Mouse (Mus musculus): ENCODE data around the gene 6030452D12Rik. TPM values are rescaled to one million over a fixed set of nuclear protein-coding genes. Genes with fewer than 3 reads are reported as not detected.

The 6030452D12Rik gene
- polyA plus RNA-seq, 1 experiment from 2014 or later: not detected

- 93% methylated on average over 5 of the region's 5 CpGs for WGBS
- H3K36me3 ChIP-seq (replicated peaks; ENCODE audit: control insufficient read depth, insufficient read depth, low read depth, low read length): no peaks in the 10 kb centered on the region
- no peaks in the 10 kb centered on the region for H3K9me3 ChIP-seq (replicated peaks; ENCODE audit: control insufficient read depth, low read length)
- H3K9ac ChIP-seq (replicated peaks; ENCODE audit: low read length): no peak overlapping the region
- peaks cover 4% of the 10 kb centered on the region; the same call in 1 of the 2 replicates for H3K4me1 ChIP-seq (ENCODE audit: control insufficient read depth, insufficient read depth, low read length)
- no peak overlapping the region for H3K4me2 ChIP-seq (ENCODE audit: low read depth, low read length)
- DNase-seq (ENCODE audit: low spot score) (no peak), ATAC-seq (replicated peaks; ENCODE audit: insufficient number of reproducible peaks, low FRiP score, low TSS enrichment, low read depth) (no peak)
- H3K27me3 ChIP-seq (ENCODE audit: control insufficient read depth, insufficient read depth, low read length): no peaks in the 10 kb centered on the region
- H3K27ac ChIP-seq (replicated peaks; ENCODE audit: low read depth, low read length): no peak overlapping the region
- no peak overlapping the region for H3K4me3 ChIP-seq (ENCODE audit: low read depth, low read length)
Measured at GRCm38 (mm10) chr8:106474001-106474400, 26.3 kb upstream of the 6030452D12Rik start.

GRCm38 (mm10) chr8:106504241-106504640, 3.9 kb downstream of the 6030452D12Rik start:
- H3K4me1 ChIP-seq (ENCODE audit: control insufficient read depth, insufficient read depth, low read length): 0 out of 2 replicates have a peak, but pooled peaks cover 2% of the 10 kb centered on the region
- H3K36me3 ChIP-seq (replicated peaks; ENCODE audit: control insufficient read depth, insufficient read depth, low read depth, low read length): no peaks in the 10 kb centered on the region
- peaks cover 9% of the 10 kb centered on the region for H3K27me3 ChIP-seq (ENCODE audit: control insufficient read depth, insufficient read depth, low read length)
- H3K4me2 ChIP-seq (ENCODE audit: low read depth, low read length): no peak overlapping the region
- H3K27ac ChIP-seq (replicated peaks; ENCODE audit: low read depth, low read length): no peak overlapping the region
- no peaks in the 10 kb centered on the region for H3K9me3 ChIP-seq (replicated peaks; ENCODE audit: control insufficient read depth, low read length)
- ATAC-seq (replicated peaks; ENCODE audit: insufficient number of reproducible peaks, low FRiP score, low TSS enrichment, low read depth): no peak
- WGBS: 94% methylated on average over 7 of the region's 7 CpGs
- H3K9ac ChIP-seq (replicated peaks; ENCODE audit: low read length): no peak overlapping the region
- no peak overlapping the region for H3K4me3 ChIP-seq (ENCODE audit: low read depth, low read length)
- no peak for DNase-seq (ENCODE audit: low spot score)

- H3K27me3 ChIP-seq (ENCODE audit: control insufficient read depth, insufficient read depth, low read length): peaks cover 9% of the 10 kb centered on the region
- H3K4me3 ChIP-seq (ENCODE audit: low read depth, low read length): no peak overlapping the region
- peaks cover 5% of the 10 kb centered on the region for H3K4me1 ChIP-seq (ENCODE audit: control insufficient read depth, insufficient read depth, low read length)
- no peak overlapping the region for H3K27ac ChIP-seq (replicated peaks; ENCODE audit: low read depth, low read length)
- H3K36me3 ChIP-seq (replicated peaks; ENCODE audit: control insufficient read depth, insufficient read depth, low read depth, low read length): no peaks in the 10 kb centered on the region
- 65% methylated on average over 10 of the region's 10 CpGs for WGBS
- H3K9ac ChIP-seq (replicated peaks; ENCODE audit: low read length): no peak overlapping the region
- DNase-seq (ENCODE audit: low spot score) (no peak), ATAC-seq (replicated peaks; ENCODE audit: insufficient number of reproducible peaks, low FRiP score, low TSS enrichment, low read depth) (no peak)
- no peak overlapping the region for H3K4me2 ChIP-seq (ENCODE audit: low read depth, low read length)
- no peaks in the 10 kb centered on the region for H3K9me3 ChIP-seq (replicated peaks; ENCODE audit: control insufficient read depth, low read length)
Measured at GRCm38 (mm10) chr8:106505328-106505965, 5.1 kb downstream of the 6030452D12Rik start.

GRCm38 (mm10) chr8:106506106-106506505, 5.8 kb downstream of the 6030452D12Rik start:
- no peak for ATAC-seq (replicated peaks; ENCODE audit: insufficient number of reproducible peaks, low FRiP score, low TSS enrichment, low read depth)
- DNase-seq (ENCODE audit: low spot score): no peak
- H3K27me3 ChIP-seq (ENCODE audit: control insufficient read depth, insufficient read depth, low read length): peaks cover 14% of the 10 kb centered on the region

GRCm38 (mm10) chr8:106507761-106508331, 7.5 kb downstream of the 6030452D12Rik start:
- 0 out of 2 replicates have a peak overlapping the region, but pooled peaks have one; percentile 24 for H3K27ac ChIP-seq (replicated peaks; ENCODE audit: low read depth, low read length)
- peaks cover 12% of the 10 kb centered on the region for H3K4me1 ChIP-seq (ENCODE audit: control insufficient read depth, insufficient read depth, low read length)
- WGBS: under 1% methylated on average over 30 of the region's 30 CpGs
- H3K9ac ChIP-seq (replicated peaks; ENCODE audit: low read length): peak overlapping the region; percentile 38
- H3K9me3 ChIP-seq (replicated peaks; ENCODE audit: control insufficient read depth, low read length): no peaks in the 10 kb centered on the region
- peak; percentile 79 for DNase-seq (ENCODE audit: low spot score)
- no peaks in the 10 kb centered on the region for H3K36me3 ChIP-seq (replicated peaks; ENCODE audit: control insufficient read depth, insufficient read depth, low read depth, low read length)
- ATAC-seq (replicated peaks; ENCODE audit: insufficient number of reproducible peaks, low FRiP score, low TSS enrichment, low read depth): peak; percentile 29
- H3K4me3 ChIP-seq (ENCODE audit: low read depth, low read length): peak overlapping the region; percentile 12
- H3K4me2 ChIP-seq (ENCODE audit: low read depth, low read length): peak overlapping the region; percentile 74
- H3K27me3 ChIP-seq (ENCODE audit: control insufficient read depth, insufficient read depth, low read length): peaks cover 14% of the 10 kb centered on the region

More at GRCm38 (mm10) chr8:106506106-106506505, 5.8 kb downstream of the 6030452D12Rik start:
- H3K9me3 ChIP-seq (replicated peaks; ENCODE audit: control insufficient read depth, low read length): no peaks in the 10 kb centered on the region
- H3K4me2 ChIP-seq (ENCODE audit: low read depth, low read length): no peak overlapping the region
- H3K27ac ChIP-seq (replicated peaks; ENCODE audit: low read depth, low read length): no peak overlapping the region
- no peak overlapping the region for H3K9ac ChIP-seq (replicated peaks; ENCODE audit: low read length)
- H3K36me3 ChIP-seq (replicated peaks; ENCODE audit: control insufficient read depth, insufficient read depth, low read depth, low read length): no peaks in the 10 kb centered on the region
- no peak overlapping the region for H3K4me3 ChIP-seq (ENCODE audit: low read depth, low read length)
- 94% methylated on average over 1 of the region's 1 CpGs for WGBS
- peaks cover 11% of the 10 kb centered on the region for H3K4me1 ChIP-seq (ENCODE audit: control insufficient read depth, insufficient read depth, low read length)

GRCm38 (mm10) chr8:106508456-106508855, 8.1 kb downstream of the 6030452D12Rik start:
- no peak overlapping the region for H3K4me3 ChIP-seq (ENCODE audit: low read depth, low read length)
- DNase-seq (ENCODE audit: low spot score) (peak; percentile 20), ATAC-seq (replicated peaks; ENCODE audit: insufficient number of reproducible peaks, low FRiP score, low TSS enrichment, low read depth) (no peak)
- H3K27me3 ChIP-seq (ENCODE audit: control insufficient read depth, insufficient read depth, low read length): peaks cover 14% of the 10 kb centered on the region
- no peaks in the 10 kb centered on the region for H3K36me3 ChIP-seq (replicated peaks; ENCODE audit: control insufficient read depth, insufficient read depth, low read depth, low read length)
- H3K4me2 ChIP-seq (ENCODE audit: low read depth, low read length): peak overlapping the region; percentile 74
- no peak overlapping the region; the same call in 1 of the 2 replicates for H3K9ac ChIP-seq (replicated peaks; ENCODE audit: low read length)
- H3K9me3 ChIP-seq (replicated peaks; ENCODE audit: control insufficient read depth, low read length): no peaks in the 10 kb centered on the region
- 33% methylated on average over 3 of the region's 3 CpGs for WGBS
- H3K27ac ChIP-seq (replicated peaks; ENCODE audit: low read depth, low read length): 0 out of 2 replicates have a peak overlapping the region, but pooled peaks have one; percentile 24
- H3K4me1 ChIP-seq (ENCODE audit: control insufficient read depth, insufficient read depth, low read length): peaks cover 12% of the 10 kb centered on the region

- no peaks in the 10 kb centered on the region for H3K9me3 ChIP-seq (replicated peaks; ENCODE audit: control insufficient read depth, low read length)
- 46% methylated on average over 8 of the region's 8 CpGs for WGBS
- DNase-seq (ENCODE audit: low spot score) (no peak), ATAC-seq (replicated peaks; ENCODE audit: insufficient number of reproducible peaks, low FRiP score, low TSS enrichment, low read depth) (no peak)
- H3K4me2 ChIP-seq (ENCODE audit: low read depth, low read length): no peak overlapping the region
- no peak overlapping the region for H3K27ac ChIP-seq (replicated peaks; ENCODE audit: low read depth, low read length)
- H3K27me3 ChIP-seq (ENCODE audit: control insufficient read depth, insufficient read depth, low read length): peaks cover 14% of the 10 kb centered on the region
- H3K36me3 ChIP-seq (replicated peaks; ENCODE audit: control insufficient read depth, insufficient read depth, low read depth, low read length): no peaks in the 10 kb centered on the region
- H3K9ac ChIP-seq (replicated peaks; ENCODE audit: low read length): no peak overlapping the region
- no peak overlapping the region for H3K4me3 ChIP-seq (ENCODE audit: low read depth, low read length)
- peaks cover 12% of the 10 kb centered on the region for H3K4me1 ChIP-seq (ENCODE audit: control insufficient read depth, insufficient read depth, low read length)
Measured at GRCm38 (mm10) chr8:106509079-106509780, 8.9 kb downstream of the 6030452D12Rik start.

All from embryonic facial prominence, embryonic 11.5 days (tissue).